ENCODE assay signal across 9 mouse cellular contexts in genomic region chr10:38875667-38876245, GRCm38 (mm10). TPM values are rescaled to one million over a fixed set of nuclear protein-coding genes. Genes with fewer than 3 reads are reported as not detected.
DNase-seq lines count a peak whose midpoint lies in the region; TF ChIP-seq lines count a peak whose summit lies in the region.
"Had no signal": no experiment of that assay in that cellular context is flagged by ENCODE, and none has a peak within 500 bp of the region (broad histone marks: within the 10 kb centered on the region; RNA-seq: fewer than 3 reads in every experiment).

No protein-coding gene starts in this region.

- no peak overlapping the region for H3K27ac ChIP-seq in heart, embryonic 10.5 days
- no peak overlapping the region for H3K27ac ChIP-seq in embryonic facial prominence, embryonic 10.5 days (replicated peaks)
- H3K27ac ChIP-seq: heart, embryonic 13.5 days had no signal

- no peaks in the 10 kb centered on the region for H3K9me3 ChIP-seq in heart, embryonic 10.5 days
- no peaks in the 10 kb centered on the region for H3K9me3 ChIP-seq in embryonic facial prominence, embryonic 10.5 days
- H3K9me3 ChIP-seq: heart, embryonic 13.5 days had no signal

- no peaks in the 10 kb centered on the region for H3K27me3 ChIP-seq in heart, embryonic 10.5 days (ENCODE audit: insufficient read depth, poor library complexity, severe bottlenecking)
- no peaks in the 10 kb centered on the region for H3K27me3 ChIP-seq in embryonic facial prominence, embryonic 10.5 days (replicated peaks; ENCODE audit: low read depth, poor library complexity, severe bottlenecking)
- H3K27me3 ChIP-seq: heart, embryonic 13.5 days had no signal

- TF ChIP-seq POLR2A in lung, adult 2 months (IDR thresholded peaks at IDR 0.05; ENCODE audit: borderline replicate concordance, extremely low read depth, low read depth, low read length): no peak

- DNase-seq in heart, adult 11 months: peak; percentile 80
- DNase-seq in heart, embryonic 10.5 days (ENCODE audit: low spot score): no peak
- peak; percentile 55 for DNase-seq in urinary bladder, postnatal 25 days (ENCODE audit: low spot score)
- DNase-seq in urinary bladder, postnatal 10 days (ENCODE audit: low spot score): no peak
- DNase-seq in embryonic facial prominence, embryonic 10.5 days (ENCODE audit: low spot score): peak; percentile 51
- DNase-seq in kidney, postnatal 14 days: peak; percentile 68
- DNase-seq in lung, adult 2 months: peak; percentile 53
- DNase-seq in thymus, postnatal 0 days (ENCODE audit: low spot score): peak; percentile 54

- 20% methylated on average over 5 of the region's 5 CpGs for WGBS in heart, embryonic 10.5 days
- 23% methylated on average over 5 of the region's 5 CpGs for WGBS in embryonic facial prominence, embryonic 10.5 days
- WGBS in lung, adult 2 months: 14% methylated on average over 5 of the region's 5 CpGs

- H3K4me1 ChIP-seq in heart, embryonic 10.5 days: no peaks in the 10 kb centered on the region
- H3K4me1 ChIP-seq in embryonic facial prominence, embryonic 10.5 days: no peaks in the 10 kb centered on the region; the same call in 1 of the 2 replicates
- H3K4me1 ChIP-seq in lung, adult 2 months (ENCODE audit: control insufficient read depth, insufficient read depth, low read length): peaks cover 4% of the 10 kb centered on the region; the same call in 1 of the 2 replicates

- H3K36me3 ChIP-seq in heart, embryonic 10.5 days: no peaks in the 10 kb centered on the region
- H3K36me3 ChIP-seq in embryonic facial prominence, embryonic 10.5 days (replicated peaks): no peaks in the 10 kb centered on the region
- H3K36me3 ChIP-seq: heart, embryonic 13.5 days had no signal

- no peak overlapping the region for H3K4me3 ChIP-seq in heart, embryonic 10.5 days
- H3K4me3 ChIP-seq in embryonic facial prominence, embryonic 10.5 days: no peak overlapping the region
- no peak overlapping the region for H3K4me3 ChIP-seq in lung, adult 2 months (replicated peaks; ENCODE audit: extremely low read depth, low read depth, low read length)
- H3K4me3 ChIP-seq: heart, embryonic 13.5 days had no signal

- peak; percentile 45; the same call in 1 of the 2 replicates for TF ChIP-seq CTCF in lung, adult 2 months (IDR thresholded peaks at IDR 0.05; ENCODE audit: insufficient read depth, low read length)

RNA-seq across cellular contexts. Expression of gene Rfpl4b, which starts 54.2 kb away (rescaled TPM):
- polyA plus RNA-seq in heart, embryonic 10.5 days (2016; fragmentation: Nextera tagmentation; extraction: Ambion mirVana): not detected in 2 replicates
- polyA plus RNA-seq in embryonic facial prominence, embryonic 10.5 days (2016; fragmentation: Nextera tagmentation; extraction: Ambion mirVana): not detected in 2 replicates
- not detected in 2 replicates for polyA plus RNA-seq in lung, adult 2 months (2012; rRNA removed)
- not detected in 2 replicates for polyA plus RNA-seq in thymus, postnatal 0 days (2015; fragmentation: Nextera tagmentation; extraction: Ambion mirVana)
- polyA plus RNA-seq: heart, embryonic 13.5 days had no signal

Comparison
In these comparisons a context has a peak if more than half of its experiments do, and no peak if none do; other contexts are left out.
1. DNase-seq: peak in heart, adult 11 months (single experiment), urinary bladder, postnatal 25 days (single experiment), embryonic facial prominence, embryonic 10.5 days (single experiment), kidney, postnatal 14 days (single experiment), lung, adult 2 months (single experiment) and thymus, postnatal 0 days (single experiment); none in heart, embryonic 10.5 days (single experiment) and urinary bladder, postnatal 10 days (single experiment).